Mouse (Mus musculus) heart, adult 18-20 months (tissue): Measurements from ENCODE around the gene Gm44790. TPM values are rescaled to one million over a fixed set of nuclear protein-coding genes. Genes with fewer than 3 reads are reported as not detected.
A peak's percentile ranks its signal among the peaks of the same experiment; 100 is the strongest.
"Not testable (repeated sequence)": the region's sequence is repeated elsewhere in the genome, so short reads cannot be mapped to it uniquely, and the experiment has no call there.

Experiments used
- DNase-seq, 2 experiments: peaks; one replicate each; pipeline ENCODE4 v3.0.0; 2021 to 2022; ENCODE audit warnings: mixed read lengths in 1 of 2
- total RNA-seq, 2 experiments: library from RNA; stranded (reverse); gene quantifications; 2 replicates each; pipeline ENCODE4 v1.2.3; 2021

Gene Gm44790
- total RNA-seq, 2 experiments from 2014 or later = not detected

DNA sequence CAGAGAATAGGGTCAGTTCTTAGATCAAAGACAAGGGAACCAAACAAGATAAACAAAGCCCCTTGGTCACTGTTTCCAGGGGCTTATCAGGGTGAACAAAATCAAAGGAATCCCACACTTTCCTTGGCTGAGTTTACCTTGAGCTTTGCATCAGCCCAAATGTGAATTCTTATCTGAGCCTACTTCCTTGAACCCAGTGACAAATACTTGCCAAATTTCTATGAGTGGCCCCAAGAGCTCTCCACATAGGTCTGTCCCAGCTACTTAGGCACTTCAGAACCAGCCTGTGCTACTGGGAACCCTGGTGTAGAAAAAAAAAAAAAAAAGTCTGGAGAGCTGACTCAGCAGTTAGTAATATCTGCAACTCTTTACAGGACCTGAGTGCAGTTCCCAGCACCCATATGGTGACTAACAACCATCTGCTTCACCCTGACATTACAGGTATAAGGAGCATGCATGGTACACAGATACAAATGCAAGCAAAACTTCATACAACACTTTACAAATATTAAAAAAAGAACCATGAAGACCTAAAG lies 48.3 kb downstream of the Gm44790 start:
- DNase-seq = no peak

DNA sequence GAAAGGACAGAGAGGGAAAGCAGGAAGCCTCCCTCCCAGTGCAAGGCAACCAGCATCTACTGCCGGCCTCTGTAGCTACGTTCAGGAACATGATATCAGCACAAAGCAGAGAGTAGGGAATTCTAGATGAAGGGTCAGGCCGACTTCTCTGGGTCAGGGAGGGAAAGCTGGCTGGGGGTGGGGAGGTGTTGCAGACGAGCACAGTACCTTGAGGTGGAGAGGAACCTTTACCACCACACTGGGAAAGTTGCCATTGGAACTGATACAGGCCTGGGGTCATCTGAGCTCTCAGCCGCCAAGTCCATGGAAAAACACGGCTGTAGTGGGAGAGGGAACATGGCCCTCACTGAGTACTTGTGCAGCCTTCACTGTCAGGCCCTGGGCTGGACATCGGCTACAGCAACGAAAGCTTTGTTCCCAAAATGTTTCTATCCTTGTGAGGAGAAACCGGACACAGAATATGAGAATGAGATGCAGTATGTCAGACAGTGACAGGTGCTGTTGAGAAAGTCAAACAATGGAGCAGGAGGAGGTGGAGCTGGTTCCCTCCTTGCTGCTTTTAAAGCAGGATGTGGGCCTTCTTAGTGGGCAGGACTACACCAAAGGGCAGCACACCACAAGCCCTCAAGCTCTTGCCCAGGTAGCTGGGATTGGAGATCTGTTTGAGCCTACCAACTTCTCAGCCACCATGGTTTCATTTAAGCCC lies 49.2 kb downstream of the Gm44790 start:
- DNase-seq = peak; percentile 78 to 86

DNA sequence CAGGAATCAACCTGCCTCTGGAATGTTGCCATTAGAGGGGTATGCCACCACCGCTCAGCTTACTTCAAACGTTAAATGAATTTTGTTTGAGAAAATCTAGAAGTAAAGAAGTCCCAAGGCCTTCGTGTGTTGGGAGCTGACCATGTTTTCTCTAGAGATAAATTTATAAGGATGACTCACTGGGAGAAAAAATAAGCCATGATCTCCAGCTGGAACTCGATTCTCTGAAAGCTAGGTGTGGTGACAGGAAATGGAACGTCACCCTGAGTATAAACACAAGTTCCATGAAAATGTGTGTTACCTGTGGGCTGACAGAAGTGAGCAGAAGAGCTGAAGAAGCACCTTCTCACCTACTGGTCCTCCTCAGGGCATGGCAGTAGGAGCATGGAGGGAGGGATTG lies 50.5 kb downstream of the Gm44790 start:
- no peak for DNase-seq

DNA sequence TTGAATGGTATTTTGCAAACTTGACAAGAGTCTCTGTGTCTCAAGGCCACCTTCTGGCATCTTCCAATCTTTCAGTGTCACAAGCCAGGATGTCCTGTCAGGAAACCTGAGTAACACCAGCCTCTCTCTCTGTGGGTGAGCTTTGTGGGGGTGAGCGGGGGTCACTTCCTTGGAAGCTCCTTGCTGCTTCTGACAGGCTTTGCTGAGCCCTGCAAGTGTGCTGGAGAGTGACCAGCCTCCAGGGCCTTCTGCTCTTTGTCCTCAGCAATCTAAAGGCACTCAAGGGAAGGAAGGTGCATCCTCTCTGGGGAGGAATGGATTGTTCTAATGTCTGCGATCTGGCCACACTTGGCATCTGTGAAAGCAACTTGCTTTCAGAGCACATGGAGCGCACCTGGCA lies 52.9 kb downstream of the Gm44790 start:
- peak; percentile 49 to 55 for DNase-seq

DNA sequence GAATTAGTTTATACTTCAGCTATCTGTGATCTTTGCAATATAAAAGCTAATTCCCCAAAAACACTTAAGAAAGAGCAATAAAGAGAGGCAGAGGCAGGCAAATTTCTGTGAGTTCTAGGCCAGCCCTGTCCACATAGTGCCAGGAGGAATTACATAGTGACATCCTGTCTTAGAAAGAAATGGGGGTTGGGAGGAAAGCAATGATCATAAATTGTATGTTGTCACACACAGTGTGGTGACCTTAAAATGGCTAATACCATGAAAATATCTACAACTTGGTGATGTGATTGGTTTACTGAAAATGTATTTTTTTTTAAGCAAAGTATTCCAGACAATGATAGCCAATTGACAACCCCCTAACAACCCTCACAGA lies 53.3 kb downstream of the Gm44790 start:
- no peak for DNase-seq

DNA sequence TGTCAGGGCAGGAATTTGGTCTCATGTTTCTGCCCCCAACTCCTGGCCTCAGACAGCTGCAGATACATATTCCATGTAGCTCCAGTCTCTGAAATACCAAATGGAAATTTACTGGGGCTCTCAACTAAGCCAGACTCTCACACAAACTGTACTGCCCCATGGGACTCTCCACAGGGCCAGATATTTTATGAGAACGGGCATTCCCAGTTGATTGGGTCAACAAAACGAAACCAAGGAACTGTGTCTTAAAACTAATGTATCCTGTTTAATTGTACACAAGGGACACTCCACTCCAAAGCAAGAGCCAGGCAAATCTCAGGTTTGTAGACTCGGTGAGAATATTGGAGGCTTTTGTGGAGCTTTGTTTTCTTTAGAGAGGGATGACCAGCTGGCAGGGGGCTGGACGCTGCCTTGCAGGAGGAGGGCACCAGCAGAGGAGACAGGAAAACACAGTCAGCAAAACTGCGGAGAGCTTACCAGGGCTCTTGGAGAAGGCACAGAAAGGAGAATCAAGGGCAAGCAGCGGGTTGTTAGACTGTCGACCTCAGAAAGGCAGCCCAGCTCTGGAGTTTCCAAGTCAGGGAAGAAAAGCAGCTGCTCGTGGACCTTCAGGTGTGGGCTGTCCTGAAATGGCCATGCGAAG lies 53.9 kb downstream of the Gm44790 start:
- peak; percentile 82 to 83 for DNase-seq

DNA sequence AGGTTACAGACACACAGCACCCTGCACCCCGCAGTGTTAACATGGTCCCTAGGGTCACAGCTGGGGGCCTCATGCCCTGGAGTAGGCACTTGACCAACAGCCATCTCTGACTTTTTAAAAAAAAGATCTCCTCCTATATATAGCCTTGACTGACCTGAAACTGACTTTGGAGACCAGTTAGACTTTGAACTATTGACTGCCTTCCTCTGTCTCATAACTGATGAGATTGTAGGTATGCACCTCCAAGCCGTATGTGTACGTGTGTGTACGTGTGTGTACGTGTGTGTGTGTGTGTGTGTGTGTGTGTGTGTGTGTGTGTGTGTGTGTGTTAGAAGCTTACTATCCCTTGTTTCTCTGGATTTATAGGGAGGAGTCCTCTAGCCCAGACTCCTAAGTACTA lies 55.4 kb downstream of the Gm44790 start:
- no peak for DNase-seq

DNA sequence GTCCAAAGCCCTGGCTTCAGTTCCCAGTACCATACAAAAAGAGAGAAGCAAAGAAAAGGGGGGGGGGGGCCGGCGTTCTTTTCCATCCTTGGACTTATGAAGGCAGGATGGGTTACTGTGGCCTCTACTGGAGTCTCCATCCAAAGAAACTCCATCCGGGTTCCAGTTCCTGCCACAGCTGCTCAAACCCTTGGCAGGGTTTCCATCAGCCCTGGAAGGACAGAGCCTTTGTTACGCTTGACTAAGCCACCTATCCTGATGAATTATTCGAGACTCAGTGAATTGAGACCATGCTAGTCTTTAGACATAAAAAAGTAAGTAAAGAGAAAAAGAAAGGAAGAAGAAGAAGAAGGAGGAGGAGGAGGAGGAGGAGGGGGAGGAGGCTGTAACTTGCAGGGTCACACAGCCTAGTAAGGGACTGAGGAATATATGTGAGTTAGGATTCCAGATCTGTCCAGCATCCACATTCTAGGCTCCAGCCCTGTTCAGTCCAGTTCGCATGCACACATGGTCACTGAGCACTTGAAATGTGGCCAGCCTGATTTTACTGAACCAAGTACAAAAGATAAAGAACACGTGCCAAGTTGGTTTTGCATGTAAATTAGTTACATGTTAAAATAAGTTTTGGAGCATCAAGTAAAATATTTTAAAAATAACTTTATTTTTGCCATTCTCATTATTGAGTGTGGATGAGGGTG lies 59.6 kb downstream of the Gm44790 start:
- no peak for DNase-seq

DNA sequence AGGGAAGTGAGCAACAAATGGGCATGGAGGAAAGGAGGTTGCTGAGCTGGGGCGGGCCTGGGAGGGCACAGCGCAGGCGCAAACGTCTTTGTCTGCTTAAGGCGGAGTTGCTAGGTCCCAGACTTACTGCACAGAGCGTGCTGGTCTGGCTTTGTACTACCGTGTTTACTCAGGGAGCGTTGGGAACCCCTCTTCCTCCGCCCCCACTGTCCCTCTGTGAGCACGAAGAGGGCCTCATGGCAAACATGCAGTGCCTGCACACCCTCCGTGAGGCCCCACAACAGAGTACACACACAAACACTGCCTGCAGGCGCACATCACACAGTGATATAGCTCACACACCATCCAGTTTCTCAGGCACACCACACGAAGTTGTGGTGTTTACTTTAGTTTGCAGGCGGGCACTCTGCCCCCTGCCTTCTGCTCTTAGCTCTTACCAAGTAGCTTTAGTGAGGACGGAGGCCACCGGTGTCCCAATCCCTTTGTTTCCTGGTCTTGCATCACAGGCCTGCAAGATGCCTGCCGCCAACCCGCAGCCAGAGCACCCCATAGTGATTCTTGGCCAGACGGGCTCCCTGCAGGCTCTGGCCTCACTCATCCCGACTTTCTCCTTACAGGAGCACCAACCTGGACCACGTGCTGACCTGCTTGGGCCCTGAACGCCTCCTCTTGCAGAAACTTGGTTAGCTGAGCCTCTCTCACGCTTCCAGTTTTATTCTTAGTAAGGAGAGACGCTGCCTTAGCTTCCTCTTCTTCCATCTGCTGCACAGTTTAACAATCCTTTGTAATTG lies 61.1 kb downstream of the Gm44790 start:
- peak; percentile 88 to 92 for DNase-seq

DNA sequence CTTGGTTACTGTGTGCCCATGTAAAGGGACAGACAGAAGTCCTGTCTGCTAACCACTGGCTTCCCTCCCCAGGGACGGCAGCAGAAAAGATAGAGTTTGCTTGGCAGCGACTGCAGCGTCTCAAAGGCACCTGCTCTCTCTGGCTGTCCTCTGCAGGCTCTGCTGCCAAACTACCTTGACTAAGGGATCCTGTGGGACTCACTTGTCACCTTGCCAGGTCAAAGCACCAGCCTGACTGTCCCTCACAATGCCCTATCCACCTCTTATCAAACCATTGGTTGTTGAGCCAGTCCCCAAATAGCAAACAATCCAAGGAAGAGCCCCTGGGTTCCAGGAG lies 61.7 kb downstream of the Gm44790 start:
- peak; percentile 71 to 74 for DNase-seq

DNA sequence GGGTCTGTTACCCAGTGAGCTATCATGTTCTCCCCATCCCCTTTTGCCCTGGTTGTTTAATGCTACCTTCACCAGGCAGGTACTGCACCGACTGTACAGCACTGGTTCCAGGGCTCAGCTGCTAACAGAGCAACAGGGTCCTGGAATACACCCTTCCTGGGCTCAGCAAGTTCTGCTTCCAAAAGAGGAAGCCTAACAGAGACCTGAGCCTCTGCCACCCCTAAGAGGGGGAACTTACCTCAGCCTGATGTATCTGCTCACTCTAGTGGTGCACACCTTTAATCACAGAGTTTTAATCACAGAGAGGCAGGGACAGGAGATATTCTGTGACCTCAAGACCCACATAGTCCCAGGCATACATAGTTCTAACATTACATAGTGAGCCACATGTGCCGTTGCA lies 63.5 kb downstream of the Gm44790 start:
- no peak for DNase-seq

DNA sequence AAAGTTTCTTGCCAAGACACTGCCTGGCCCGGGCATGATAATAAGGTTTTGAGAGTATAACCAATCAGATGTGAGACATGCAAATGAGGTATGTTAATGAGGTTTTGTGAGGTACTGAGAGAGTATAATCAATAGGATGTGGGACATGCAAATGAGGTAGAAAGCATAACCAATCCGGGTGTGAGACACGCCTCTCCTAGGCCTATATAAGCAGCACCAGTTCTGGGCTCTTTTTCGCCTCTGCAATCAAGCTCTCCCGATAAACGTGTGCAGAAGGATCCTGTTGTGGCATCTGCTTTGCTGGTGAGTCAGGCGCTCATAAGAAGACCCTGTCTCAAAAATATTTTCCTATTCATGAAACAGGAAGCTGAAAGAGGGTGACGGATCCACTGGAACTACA lies 64.0 kb downstream of the Gm44790 start:
- DNase-seq = not testable (repeated sequence)

DNA sequence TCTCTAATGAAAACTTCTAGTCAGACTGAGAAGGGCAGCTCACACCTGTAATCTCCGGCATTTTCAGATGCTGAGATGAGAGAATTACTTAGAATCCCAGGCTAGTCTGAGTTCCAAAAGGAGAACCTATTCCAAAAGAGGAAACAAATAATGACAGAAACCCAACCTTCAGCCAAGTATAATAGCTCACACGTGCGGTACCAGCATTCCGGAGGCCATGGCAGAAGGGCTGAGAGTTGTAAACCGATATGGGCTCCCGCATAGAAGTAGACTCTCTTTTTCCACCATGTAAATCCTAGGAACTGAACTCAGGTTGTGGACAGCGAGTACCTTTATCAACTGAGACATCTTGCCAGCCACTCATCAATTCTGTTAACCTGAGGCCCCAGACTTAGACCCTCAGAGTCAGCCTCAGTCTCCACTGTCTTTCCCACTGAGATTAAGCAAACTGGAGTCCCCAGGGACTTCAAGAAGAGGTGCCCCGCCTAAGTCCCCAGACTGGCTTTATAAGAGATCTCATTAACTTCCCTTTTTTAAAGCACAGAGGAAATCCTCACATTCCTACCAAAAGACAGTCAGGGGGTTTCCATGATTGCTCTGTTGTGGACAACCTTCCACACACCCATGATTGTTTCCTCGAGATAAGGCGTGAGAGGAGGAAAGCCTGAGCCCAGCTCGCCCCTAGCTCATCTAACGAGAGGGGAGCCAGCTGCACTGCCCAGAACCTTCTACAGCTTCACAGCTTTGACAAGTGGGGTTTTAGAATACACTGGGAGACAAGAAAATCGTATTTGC lies 67.2 kb downstream of the Gm44790 start:
- DNase-seq = peak; percentile 40 to 61

DNA sequence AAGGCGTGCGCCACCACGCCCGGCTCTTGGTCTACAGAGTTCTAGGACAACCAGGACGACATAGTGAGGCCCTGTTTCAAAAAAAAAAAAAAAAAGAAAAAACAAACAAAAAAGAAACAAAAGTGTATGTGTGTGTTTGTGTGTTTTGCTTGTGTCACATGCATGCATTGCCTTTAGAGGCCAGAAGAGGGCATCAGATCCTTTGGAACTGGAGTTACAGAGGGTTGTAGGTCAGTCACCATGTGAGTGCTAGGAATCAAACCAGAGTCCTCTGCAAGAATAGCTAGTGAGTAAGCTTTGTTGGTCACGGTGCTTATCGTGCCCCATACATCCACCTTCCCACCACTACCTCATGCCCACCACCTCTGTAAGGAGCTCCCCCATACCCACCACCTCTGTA lies 68.3 kb downstream of the Gm44790 start:
- DNase-seq = no peak

Other genes starting within 250 kb of the Gm44790 start
- gene Tgfa, start 231.4 kb upstream of the Gm44790 start, total RNA-seq = 1 to 10 TPM; 1.2 to 1.7 TPM
- gene Fam136a, start 61.0 kb upstream of the Gm44790 start, total RNA-seq = 10 to 100 TPM; 28.6 to 28.7 TPM
- gene Snrpg, start 55.4 kb upstream of the Gm44790 start, total RNA-seq = 10 to 100 TPM; 41.2 to 48.5 TPM
- 10 to 100 TPM; 81.9 to 86.8 TPM for gene Pcyox1, start 29.5 kb upstream of the Gm44790 start, total RNA-seq
- 10 to 100 TPM; 17.2 to 19.3 TPM for gene Tia1, start 22.4 kb upstream of the Gm44790 start, total RNA-seq
- gene C87436, start 11.7 kb downstream of the Gm44790 start, total RNA-seq = 10 to 100 TPM in 1 of 2 experiments, 1 to 10 TPM in 1; 8.4 to 10.4 TPM
- 100 to 1,000 TPM; 142 to 150 TPM for gene Pcbp1, start 99.7 kb downstream of the Gm44790 start, total RNA-seq
- gene Asprv1, start 201.5 kb downstream of the Gm44790 start, total RNA-seq = not detected
- gene Mxd1, start 242.5 kb downstream of the Gm44790 start, total RNA-seq = 1 to 10 TPM; 6.2 to 6.5 TPM